Mouse (Mus musculus) heart, adult 9 months (tissue): ENCODE results near the gene Mapk8ip1.

Experiments used
- DNase-seq, 2 experiments: peaks; one replicate each; pipeline ENCODE4 v3.0.0; 2022; ENCODE audit warnings: low spot score in 2 of 2

Gene Mapk8ip1

GRCm38 (mm10) chr2:92401091-92401561, at the start of gene Mapk8ip1:
Mapk8ip1 (minus strand) TSS chr2:92401263.
- DNase-seq, result no peak

- DNase-seq, result no peak
These were observed 46.2 kb upstream of the Mapk8ip1 start for GRCm38 (mm10) chr2:92447121-92447740.

- DNase-seq, result no peak
These were observed 45.6 kb upstream of the Mapk8ip1 start for GRCm38 (mm10) chr2:92446656-92447055.

GRCm38 (mm10) chr2:92445890-92446289, 44.8 kb upstream of the Mapk8ip1 start:
- DNase-seq, result no peak

GRCm38 (mm10) chr2:92444376-92444775, 43.3 kb upstream of the Mapk8ip1 start:
- DNase-seq, result no peak

- DNase-seq, result no peak
These were observed 42.2 kb upstream of the Mapk8ip1 start for GRCm38 (mm10) chr2:92443313-92443712.

GRCm38 (mm10) chr2:92442419-92443001, 41.4 kb upstream of the Mapk8ip1 start:
- DNase-seq, result no peak

- DNase-seq, result no peak
These were observed 39.4 kb upstream of the Mapk8ip1 start for GRCm38 (mm10) chr2:92440432-92440831.

- DNase-seq, result no peak
These were observed 37.5 kb upstream of the Mapk8ip1 start for GRCm38 (mm10) chr2:92438567-92438966.

- peak; percentile 70 to 85 for DNase-seq
These were observed 36.8 kb upstream of the Mapk8ip1 start for GRCm38 (mm10) chr2:92437875-92438274.

- no peak for DNase-seq
These were observed 36.3 kb upstream of the Mapk8ip1 start for GRCm38 (mm10) chr2:92437366-92437765.

- DNase-seq, result no peak
These were observed 34.0 kb upstream of the Mapk8ip1 start for GRCm38 (mm10) chr2:92435023-92435422.

GRCm38 (mm10) chr2:92434375-92434745, 33.3 kb upstream of the Mapk8ip1 start:
- DNase-seq, result no peak

GRCm38 (mm10) chr2:92433578-92434374, 32.7 kb upstream of the Mapk8ip1 start, which contains the start of gene Cry2:
Cry2 (minus strand) TSS chr2:92434043.
- peak; percentile 98 to 99 for DNase-seq

GRCm38 (mm10) chr2:92432299-92433295, 31.5 kb upstream of the Mapk8ip1 start:
- DNase-seq, result peak in 1 of 2 experiments; percentile 54

GRCm38 (mm10) chr2:92431611-92432179, 30.6 kb upstream of the Mapk8ip1 start:
- DNase-seq, result no peak

- peak; percentile 68 to 79 for DNase-seq
These were observed 29.9 kb upstream of the Mapk8ip1 start for GRCm38 (mm10) chr2:92430723-92431541.

GRCm38 (mm10) chr2:92430089-92430488, 29.0 kb upstream of the Mapk8ip1 start:
- no peak for DNase-seq

- DNase-seq, result peak; percentile 84 to 86
These were observed 26.8 kb upstream of the Mapk8ip1 start for GRCm38 (mm10) chr2:92427882-92428281.

GRCm38 (mm10) chr2:92426426-92426825, 25.4 kb upstream of the Mapk8ip1 start:
- DNase-seq, result peak; percentile 75 to 79
